Mouse (Mus musculus) fibroblast of lung, adult 2 months (primary cell): ENCODE measurements at regions not wholly inside any gene's neighbourhood (a gene's known extent, or its start where the extent isn't known, plus 50 kb on each side); places are given as distances from the start of the nearest gene placed in this dataset.

ENCODE experiments used
- DNase-seq: peaks from one replicate; pipeline ENCODE4 v3.0.0-alpha.2; 2011; ENCODE audit warnings: low read depth

GRCm38 (mm10) chr16:78877941-78878340 is 52.8 kb upstream of the Chodl start:
- no peak for DNase-seq

GRCm38 (mm10) chr16:78859006-78859405 is 71.7 kb upstream of the Chodl start:
- peak; percentile 7 for DNase-seq

GRCm38 (mm10) chr16:78830957-78831356 is 99.8 kb upstream of the Chodl start:
- DNase-seq: no peak

GRCm38 (mm10) chr16:78827739-78828138 is 103.0 kb upstream of the Chodl start:
- peak; percentile 11 for DNase-seq

- no peak for DNase-seq
Observed at GRCm38 (mm10) chr16:78790064-78790463, 140.7 kb upstream of the Chodl start.

- DNase-seq: no peak
Observed at GRCm38 (mm10) chr16:78759226-78759625, 171.5 kb upstream of the Chodl start.

GRCm38 (mm10) chr16:78737902-78738301 is 161.4 kb upstream of the D16Ertd472e start:
- DNase-seq: no peak

- no peak for DNase-seq
Observed at GRCm38 (mm10) chr16:78730583-78731501, 154.3 kb upstream of the D16Ertd472e start.

- no peak for DNase-seq
Observed at GRCm38 (mm10) chr16:78725541-78725940, 149.0 kb upstream of the D16Ertd472e start.

- no peak for DNase-seq
Observed at GRCm38 (mm10) chr16:78709943-78710342, 133.4 kb upstream of the D16Ertd472e start.

GRCm38 (mm10) chr16:78707566-78707965 is 131.1 kb upstream of the D16Ertd472e start:
- DNase-seq: no peak

- DNase-seq: no peak
Observed at GRCm38 (mm10) chr16:78707165-78707564, 130.7 kb upstream of the D16Ertd472e start.

GRCm38 (mm10) chr16:78697514-78698209 is 121.2 kb upstream of the D16Ertd472e start:
- peak; percentile 6 for DNase-seq

- no peak for DNase-seq
Observed at GRCm38 (mm10) chr16:78688251-78688650, 111.7 kb upstream of the D16Ertd472e start.

GRCm38 (mm10) chr16:78685160-78685559 is 108.7 kb upstream of the D16Ertd472e start:
- no peak for DNase-seq

- DNase-seq: no peak
Observed at GRCm38 (mm10) chr16:78684031-78684430, 107.5 kb upstream of the D16Ertd472e start.

GRCm38 (mm10) chr16:78661126-78661525 is 84.6 kb upstream of the D16Ertd472e start:
- peak; percentile 51 for DNase-seq

GRCm38 (mm10) chr16:78644710-78645109 is 68.2 kb upstream of the D16Ertd472e start:
- no peak for DNase-seq

GRCm38 (mm10) chr16:78641717-78642116 is 65.2 kb upstream of the D16Ertd472e start:
- no peak for DNase-seq

- no peak for DNase-seq
Observed at GRCm38 (mm10) chr16:78641205-78641604, 64.7 kb upstream of the D16Ertd472e start.

GRCm38 (mm10) chr16:78637452-78637851 is 60.9 kb upstream of the D16Ertd472e start:
- DNase-seq: no peak

GRCm38 (mm10) chr16:78637015-78637414 is 60.5 kb upstream of the D16Ertd472e start:
- DNase-seq: peak; percentile 51

- DNase-seq: no peak
Observed at GRCm38 (mm10) chr16:78635774-78636173, 59.3 kb upstream of the D16Ertd472e start.
